Mouse (Mus musculus): Measurements from ENCODE around the gene Golph3l.

- TF ChIP-seq CTCF (IDR thresholded peaks at IDR 0.05; ENCODE audit: low read depth) (no peak), EP300 (IDR thresholded peaks at IDR 0.05; ENCODE audit: low read depth) (no peak)
These were observed 66.7 kb downstream of the Golph3l start for GRCm38 (mm10) chr3:95655437-95655836.

Data from heart, postnatal 0 days (tissue).